Mouse (Mus musculus): ENCODE results near the gene Klk7. TPM values are rescaled to one million over a fixed set of nuclear protein-coding genes. Genes with fewer than 3 reads are reported as not detected.

Gene Klk7
- total and polyA plus RNA-seq, 3 experiments, result 0.05 TPM; not detected in 2

DNA sequence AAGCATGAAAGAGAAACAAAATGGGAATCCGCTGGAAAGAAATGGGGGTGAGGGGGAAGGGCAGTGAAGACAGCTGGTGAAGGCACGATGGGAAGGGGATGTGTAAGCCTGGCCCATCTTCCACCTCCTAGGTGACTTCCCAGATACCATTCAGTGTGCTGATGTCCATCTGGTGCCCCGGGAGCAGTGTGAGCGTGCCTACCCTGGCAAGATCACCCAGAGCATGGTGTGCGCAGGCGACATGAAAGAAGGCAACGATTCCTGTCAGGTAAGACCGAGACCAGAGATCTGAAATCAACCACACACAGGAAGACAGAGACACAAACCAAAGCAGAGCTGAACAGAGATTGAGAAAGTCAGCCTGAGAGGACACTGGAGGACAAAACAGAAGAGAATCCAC, 17.9 kb downstream of the Klk7 start:
- no peak overlapping the region for H3K4me3 ChIP-seq (ENCODE audit: low read depth, low read length)
- no peaks in the 10 kb centered on the region for H3K27me3 ChIP-seq (ENCODE audit: insufficient read depth, low read length)
- no peaks in the 10 kb centered on the region for H3K9me3 ChIP-seq (replicated peaks)
- H3K4me1 ChIP-seq (ENCODE audit: insufficient read depth, low read depth, low read length), result no peaks in the 10 kb centered on the region
- no peak for DNase-seq (ENCODE audit: low spot score)
- ATAC-seq (ENCODE audit: extremely low read depth, insufficient number of reproducible peaks, low FRiP score, poor library complexity, severe bottlenecking), result no peak
- no peaks in the 10 kb centered on the region for H3K36me3 ChIP-seq (replicated peaks)
- TF ChIP-seq CTCF (IDR thresholded peaks at IDR 0.05; ENCODE audit: low read depth, low read length) (no peak), GATA1 (IDR thresholded peaks at IDR 0.05; ENCODE audit: borderline replicate concordance, low read length) (no peak), GATA2 (IDR thresholded peaks at IDR 0.05; ENCODE audit: borderline replicate concordance, low read depth, low read length) (no peak), POLR2AphosphoS5 (IDR thresholded peaks at IDR 0.05; ENCODE audit: insufficient replicate concordance, low read depth, low read length) (no peak), TAL1 (conservative IDR thresholded peaks at IDR 0.05; ENCODE audit: low read depth, low read length) (no peak)

- no peak for TF ChIP-seq CTCF (IDR thresholded peaks at IDR 0.05; ENCODE audit: low read depth, low read length)
- TF ChIP-seq GATA1 (IDR thresholded peaks at IDR 0.05; ENCODE audit: borderline replicate concordance, low read length), result no peak
- no peak for TF ChIP-seq POLR2AphosphoS5 (IDR thresholded peaks at IDR 0.05; ENCODE audit: insufficient replicate concordance, low read depth, low read length)
- TF ChIP-seq TAL1 (conservative IDR thresholded peaks at IDR 0.05; ENCODE audit: low read depth, low read length), result no peak
- no peak for TF ChIP-seq GATA2 (IDR thresholded peaks at IDR 0.05; ENCODE audit: borderline replicate concordance, low read depth, low read length)
- H3K4me3 ChIP-seq (ENCODE audit: low read depth, low read length), result no peak within 1 kb of the TSS
- no peaks in the 10 kb centered on the region for H3K4me1 ChIP-seq (ENCODE audit: insufficient read depth, low read depth, low read length)
- ATAC-seq (ENCODE audit: extremely low read depth, insufficient number of reproducible peaks, low FRiP score, poor library complexity, severe bottlenecking) (no peak), DNase-seq (ENCODE audit: low spot score) (no peak)
- no peaks in the 10 kb centered on the region for H3K9me3 ChIP-seq (replicated peaks)
- H3K27me3 ChIP-seq (ENCODE audit: insufficient read depth, low read length), result no peaks in the 10 kb centered on the region
- no peaks in the 10 kb centered on the region for H3K36me3 ChIP-seq (replicated peaks)
These were observed 30.6 kb downstream of the Klk7 start, which contains the start of gene Klk5 for GRCm38 (mm10) chr7:43841701-43842100. TSS of gene Klk5 (plus strand) at chr7:43841971.

DNA sequence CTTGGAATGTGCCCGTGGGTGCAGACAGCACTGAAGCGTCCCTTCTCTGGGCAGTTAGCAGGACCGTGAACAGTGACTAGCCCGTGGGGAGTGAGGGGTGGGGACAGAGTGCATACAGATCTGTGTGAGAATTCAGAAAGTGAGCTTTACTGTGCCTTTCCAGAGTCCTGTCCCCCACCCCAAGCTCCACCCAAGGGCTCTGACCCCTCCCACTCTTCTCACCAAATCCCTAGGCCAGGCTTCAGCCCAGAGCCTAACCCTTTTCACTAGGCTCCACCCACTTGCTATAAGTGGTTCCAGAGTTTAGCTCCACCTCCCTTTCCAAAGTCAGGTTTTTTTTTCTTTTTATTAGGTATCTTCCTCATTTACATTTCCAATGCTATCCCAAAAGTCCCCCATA, 32.7 kb downstream of the Klk7 start:
- ATAC-seq (ENCODE audit: extremely low read depth, insufficient number of reproducible peaks, low FRiP score, poor library complexity, severe bottlenecking) (no peak), DNase-seq (ENCODE audit: low spot score) (no peak)
- no peaks in the 10 kb centered on the region for H3K4me1 ChIP-seq (ENCODE audit: insufficient read depth, low read depth, low read length)
- no peaks in the 10 kb centered on the region for H3K36me3 ChIP-seq (replicated peaks)
- H3K4me3 ChIP-seq (ENCODE audit: low read depth, low read length), result no peak overlapping the region
- TF ChIP-seq GATA2 (IDR thresholded peaks at IDR 0.05; ENCODE audit: borderline replicate concordance, low read depth, low read length) (no peak), TAL1 (conservative IDR thresholded peaks at IDR 0.05; ENCODE audit: low read depth, low read length) (no peak), GATA1 (IDR thresholded peaks at IDR 0.05; ENCODE audit: borderline replicate concordance, low read length) (no peak), POLR2AphosphoS5 (IDR thresholded peaks at IDR 0.05; ENCODE audit: insufficient replicate concordance, low read depth, low read length) (no peak), CTCF (IDR thresholded peaks at IDR 0.05; ENCODE audit: low read depth, low read length) (no peak)
- H3K27me3 ChIP-seq (ENCODE audit: insufficient read depth, low read length), result no peaks in the 10 kb centered on the region
- H3K9me3 ChIP-seq (replicated peaks), result no peaks in the 10 kb centered on the region

- Histone ChIP-seq H3K9me3 (replicated peaks) (peaks cover 3% of the 10 kb centered on the region), H3K27me3 (ENCODE audit: insufficient read depth, low read length) (no peaks in the 10 kb centered on the region), H3K4me3 (ENCODE audit: low read depth, low read length) (no peak overlapping the region), H3K4me1 (ENCODE audit: insufficient read depth, low read depth, low read length) (no peaks in the 10 kb centered on the region), H3K36me3 (replicated peaks) (no peaks in the 10 kb centered on the region)
- ATAC-seq (ENCODE audit: extremely low read depth, insufficient number of reproducible peaks, low FRiP score, poor library complexity, severe bottlenecking), result no peak
- no peak for TF ChIP-seq CTCF (IDR thresholded peaks at IDR 0.05; ENCODE audit: low read depth, low read length)
- no peak for TF ChIP-seq TAL1 (conservative IDR thresholded peaks at IDR 0.05; ENCODE audit: low read depth, low read length)
- TF ChIP-seq GATA2 (IDR thresholded peaks at IDR 0.05; ENCODE audit: borderline replicate concordance, low read depth, low read length), result no peak
- TF ChIP-seq POLR2AphosphoS5 (IDR thresholded peaks at IDR 0.05; ENCODE audit: insufficient replicate concordance, low read depth, low read length), result no peak
- TF ChIP-seq GATA1 (IDR thresholded peaks at IDR 0.05; ENCODE audit: borderline replicate concordance, low read length), result no peak
- no peak for DNase-seq (ENCODE audit: low spot score)
These were observed 40.5 kb downstream of the Klk7 start for GRCm38 (mm10) chr7:43851616-43852015.

DNA sequence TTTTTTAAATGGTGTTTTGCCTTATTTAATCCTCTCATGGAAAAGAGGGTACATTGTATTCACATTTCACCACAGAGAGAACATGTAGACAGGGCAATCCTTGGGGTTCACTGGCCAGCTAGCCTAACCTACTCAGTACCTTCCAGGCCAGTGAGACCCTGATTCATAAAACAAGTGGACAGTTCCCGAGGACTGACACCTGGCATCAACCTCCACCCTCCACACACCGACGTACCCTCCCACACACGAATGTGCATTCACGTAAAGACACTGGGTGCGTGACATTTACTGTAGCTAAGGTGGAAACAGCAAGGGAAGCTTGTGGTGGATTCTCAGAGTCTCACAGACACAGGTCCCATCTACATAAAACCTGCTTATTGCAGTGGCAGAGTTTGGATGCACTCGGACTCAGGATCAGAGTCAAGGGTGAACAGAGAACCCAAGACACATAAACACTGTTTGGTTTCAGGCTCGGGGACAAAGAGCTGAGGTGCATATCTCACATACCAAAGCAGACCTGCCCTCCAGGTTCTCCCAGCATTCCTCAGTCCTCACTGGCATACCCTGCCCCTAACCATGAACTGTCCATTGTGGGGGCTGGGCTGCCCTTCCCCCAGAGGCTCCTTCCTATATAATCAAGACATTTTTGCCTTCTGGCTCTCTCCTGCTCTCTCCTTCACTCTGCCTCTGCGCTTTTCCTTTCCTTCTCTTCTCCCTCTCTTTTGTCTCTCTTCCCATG, 43.7 kb downstream of the Klk7 start:
- no peak for TF ChIP-seq GATA2 (IDR thresholded peaks at IDR 0.05; ENCODE audit: borderline replicate concordance, low read depth, low read length)
- Histone ChIP-seq H3K36me3 (replicated peaks) (no peaks in the 10 kb centered on the region), H3K9me3 (replicated peaks) (peaks cover 3% of the 10 kb centered on the region), H3K27me3 (ENCODE audit: insufficient read depth, low read length) (no peaks in the 10 kb centered on the region), H3K4me3 (ENCODE audit: low read depth, low read length) (no peak overlapping the region), H3K4me1 (ENCODE audit: insufficient read depth, low read depth, low read length) (no peaks in the 10 kb centered on the region)
- ATAC-seq (ENCODE audit: extremely low read depth, insufficient number of reproducible peaks, low FRiP score, poor library complexity, severe bottlenecking), result no peak
- DNase-seq (ENCODE audit: low spot score), result no peak

DNA sequence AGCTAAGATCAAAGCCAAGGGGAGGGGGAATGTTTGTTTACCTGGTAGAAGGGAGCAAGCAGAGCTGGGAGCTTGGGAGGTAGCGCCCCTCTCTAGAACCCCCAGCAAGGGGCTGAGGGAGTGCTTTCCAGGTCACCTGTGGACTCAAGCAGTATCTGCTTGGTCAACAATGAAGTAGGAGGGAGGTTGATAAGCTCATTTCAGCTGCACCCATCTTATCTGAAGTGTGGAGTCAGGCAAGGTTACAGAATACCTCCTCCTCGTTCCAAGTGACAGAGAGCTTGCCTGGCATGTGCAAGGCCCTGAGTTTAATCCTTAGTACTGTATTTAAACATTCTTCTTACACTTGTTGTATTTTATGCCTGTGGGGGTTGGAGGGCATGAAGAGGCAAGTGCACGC, 44.6 kb downstream of the Klk7 start:
- no peak for TF ChIP-seq TAL1 (conservative IDR thresholded peaks at IDR 0.05; ENCODE audit: low read depth, low read length)
- TF ChIP-seq GATA1 (IDR thresholded peaks at IDR 0.05; ENCODE audit: borderline replicate concordance, low read length), result no peak
- no peak for TF ChIP-seq POLR2AphosphoS5 (IDR thresholded peaks at IDR 0.05; ENCODE audit: insufficient replicate concordance, low read depth, low read length)
- no peak for TF ChIP-seq GATA2 (IDR thresholded peaks at IDR 0.05; ENCODE audit: borderline replicate concordance, low read depth, low read length)
- TF ChIP-seq CTCF (IDR thresholded peaks at IDR 0.05; ENCODE audit: low read depth, low read length), result no peak
- no peaks in the 10 kb centered on the region for H3K27me3 ChIP-seq (ENCODE audit: insufficient read depth, low read length)
- no peak overlapping the region for H3K4me3 ChIP-seq (ENCODE audit: low read depth, low read length)
- no peaks in the 10 kb centered on the region for H3K36me3 ChIP-seq (replicated peaks)
- DNase-seq (ENCODE audit: low spot score), result no peak
- H3K9me3 ChIP-seq (replicated peaks), result peaks cover 3% of the 10 kb centered on the region
- ATAC-seq (ENCODE audit: extremely low read depth, insufficient number of reproducible peaks, low FRiP score, poor library complexity, severe bottlenecking), result no peak
- no peaks in the 10 kb centered on the region for H3K4me1 ChIP-seq (ENCODE audit: insufficient read depth, low read depth, low read length)
